Mouse (Mus musculus) CD4-positive, CD25-positive, alpha-beta regulatory T cell, adult 9 weeks (primary cell): ENCODE results near the gene Copg1. TPM values are rescaled to one million over a fixed set of nuclear protein-coding genes. Genes with fewer than 3 reads are reported as not detected.

Experiments
- polyA plus RNA-seq: library from polyadenylated mRNA; unstranded; fragments of 100-300 nt; shearing (Covaris generic); gene quantifications from one replicate; pipeline ENCODE4 v1.2.1, GENCODE M21; 2017

Gene Copg1
- 188 TPM for polyA plus RNA-seq

DNA sequence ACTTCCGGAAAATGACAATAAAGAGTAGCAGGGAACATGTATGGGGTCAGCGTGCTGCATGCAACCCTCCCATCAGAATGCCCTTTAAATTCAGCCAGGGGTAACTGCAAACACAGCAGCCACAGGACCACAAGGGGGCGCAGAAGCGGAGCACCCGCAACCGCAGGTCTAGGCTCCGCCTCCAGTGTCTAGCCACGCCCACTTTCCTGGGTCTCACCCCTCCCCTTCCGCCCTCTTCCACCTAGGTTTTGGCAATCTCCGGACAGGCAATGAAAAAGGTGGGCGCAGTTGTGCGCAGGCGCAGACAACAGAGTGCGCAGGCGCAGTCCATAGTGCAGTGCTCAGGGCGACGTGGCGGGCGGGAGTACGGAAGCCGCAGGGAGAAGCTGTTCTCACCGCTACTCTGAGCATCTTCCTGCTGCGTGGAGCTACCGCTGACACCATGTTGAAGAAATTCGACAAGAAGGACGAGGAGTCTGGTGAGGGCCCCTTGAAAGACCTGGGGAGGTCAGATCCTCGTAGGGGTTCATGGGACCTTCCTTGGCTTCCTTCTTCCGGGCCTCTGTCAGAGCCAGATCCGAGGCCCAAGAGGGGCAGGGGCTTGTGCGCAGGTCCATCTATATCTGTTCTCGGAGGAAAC lies at the start of gene Copg1:
Gene Copg1, plus strand, starts transcription at position 221 of the 640 bp plus-strand sequence.

DNA sequence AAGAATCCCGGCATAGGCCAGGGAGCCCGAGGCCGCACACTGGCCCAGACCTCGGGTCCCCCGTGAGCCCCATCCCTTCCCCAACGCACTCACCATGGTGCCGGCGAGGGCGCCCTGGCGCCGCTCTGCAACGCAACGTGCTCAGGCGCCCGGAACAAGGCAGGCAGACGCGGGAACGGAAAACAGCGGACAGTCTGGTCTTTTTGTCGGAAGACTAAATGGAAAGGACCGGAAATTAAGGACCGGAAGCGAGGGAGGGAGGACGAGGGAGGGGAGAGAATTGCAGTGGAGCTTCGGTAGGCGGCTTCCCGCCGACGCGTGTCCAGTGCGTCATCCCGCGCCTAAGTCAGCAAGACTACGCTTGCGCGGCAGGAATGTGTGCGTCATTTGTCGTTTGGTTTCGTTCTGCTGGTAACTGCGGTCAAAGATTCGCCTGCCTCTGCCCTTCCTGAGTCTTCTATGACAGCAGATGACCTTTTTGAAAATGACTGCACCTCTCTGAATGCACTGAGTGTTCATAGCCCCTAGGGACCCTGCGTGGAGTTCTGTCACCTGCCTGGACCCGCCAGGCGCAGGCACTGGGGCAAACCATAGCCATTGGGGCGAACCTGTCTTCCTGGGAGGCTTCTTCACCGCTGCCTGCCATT lies 48.9 kb upstream of the Copg1 start, which contains the start of gene Isy1:
Gene Isy1, minus strand, starts transcription at position 248 of the 647 bp plus-strand sequence.

DNA sequence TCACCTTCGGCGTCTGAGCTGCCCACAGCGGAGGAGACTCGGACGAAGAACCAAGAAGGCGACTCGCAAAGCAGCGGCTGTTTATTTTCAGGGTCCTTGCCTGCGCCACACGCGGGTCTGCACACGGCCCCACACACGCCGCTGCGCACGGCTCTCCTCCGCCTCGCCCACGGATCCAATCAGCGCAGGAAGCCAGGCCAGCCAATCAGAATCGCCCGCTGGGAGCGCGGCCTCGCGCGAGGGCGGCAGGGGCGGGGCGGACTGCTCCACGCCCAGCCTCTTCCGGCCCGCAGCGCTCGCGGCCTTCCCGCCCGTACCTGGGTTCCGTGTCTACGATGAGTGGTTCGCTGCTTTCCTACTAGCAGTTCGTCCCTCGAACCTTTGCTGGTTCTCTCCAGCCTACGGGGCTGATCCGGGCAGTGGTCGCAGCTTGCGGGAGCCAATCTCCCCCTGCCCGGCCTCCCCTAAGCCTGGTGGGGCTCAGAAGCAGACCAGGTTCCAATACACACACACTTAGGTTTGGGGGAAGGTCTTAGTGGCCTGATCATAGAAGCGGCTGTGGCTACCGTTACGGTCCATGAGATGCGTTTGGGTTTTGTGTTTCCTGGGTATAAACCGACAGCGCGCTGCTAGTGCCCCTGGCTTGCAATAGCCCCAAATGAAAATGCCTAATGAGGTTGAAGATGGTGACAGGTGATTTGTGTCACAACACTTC lies 36.6 kb upstream of the Copg1 start, which contains the start of gene Cnbp:
Gene Cnbp, minus strand, starts transcription at position 207 of the 715 bp plus-strand sequence.

DNA sequence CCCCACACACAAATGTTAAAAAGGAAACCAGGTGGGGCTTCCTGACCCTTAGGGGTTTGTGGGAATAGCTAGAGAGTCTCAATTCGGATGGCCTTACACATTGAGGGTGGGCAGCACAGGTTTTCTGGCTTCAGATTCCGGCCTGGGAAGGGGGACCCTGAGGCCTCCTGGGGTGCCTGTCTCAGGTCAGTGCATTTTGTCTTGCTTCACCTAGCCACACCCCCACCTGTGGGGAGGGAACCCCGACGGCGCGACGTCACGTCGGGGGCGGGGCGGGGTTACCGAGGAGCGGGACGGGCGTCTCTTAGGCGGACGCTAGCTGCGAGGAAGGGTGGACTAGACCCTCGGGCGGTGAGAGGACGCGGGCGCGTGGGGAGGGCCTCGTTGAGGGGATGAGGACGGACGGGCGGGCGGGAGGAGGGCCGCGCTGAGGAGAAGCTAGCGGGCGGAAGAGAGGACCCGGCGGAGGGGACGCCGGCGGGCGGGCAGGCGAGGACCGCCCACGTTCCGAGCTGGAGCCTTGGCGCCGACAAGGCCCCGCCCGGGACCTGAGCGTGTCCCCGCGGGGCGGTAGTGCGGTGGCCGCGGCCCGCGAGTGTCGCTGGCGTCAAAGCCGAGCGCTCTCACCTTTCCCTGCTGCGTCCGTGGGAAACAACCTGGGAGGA lies 26.2 kb downstream of the Copg1 start, which contains the start of gene Hmces:
Gene Hmces, plus strand, starts transcription at position 275 of the 665 bp plus-strand sequence.

Other genes starting within 250 kb of the Copg1 start
- gene Aplf, start 215.6 kb upstream of the Copg1 start, polyA plus RNA-seq, result 9.8 TPM
- 0.50 TPM for gene Efcc1, start 156.9 kb upstream of the Copg1 start, polyA plus RNA-seq
- not detected for gene Gp9, start 109.7 kb upstream of the Copg1 start, polyA plus RNA-seq
- gene Rab43, start 75.7 kb upstream of the Copg1 start, polyA plus RNA-seq, result 14.6 TPM
- 5.2 TPM for gene Gm45140, start 52.0 kb upstream of the Copg1 start, polyA plus RNA-seq
- gene Isy1, start 49.0 kb upstream of the Copg1 start, polyA plus RNA-seq, result 85.5 TPM
- gene Cnbp, start 36.7 kb upstream of the Copg1 start, polyA plus RNA-seq, result 1,266 TPM
- 54.0 TPM for gene Hmces, start 26.1 kb downstream of the Copg1 start, polyA plus RNA-seq
- not detected for gene H1fx, start 93.8 kb downstream of the Copg1 start, polyA plus RNA-seq
- 320 TPM for gene Rab7, start 157.5 kb downstream of the Copg1 start, polyA plus RNA-seq
- gene Rpn1, start 196.7 kb downstream of the Copg1 start, polyA plus RNA-seq, result 214 TPM